In genomic region chr11:96860564-96860963, GRCm38 (mm10) we compare ENCODE assay signal across 8 mouse cellular contexts. TPM values are rescaled to one million over a fixed set of nuclear protein-coding genes. Genes with fewer than 3 reads are reported as not detected.
A peak's percentile ranks its signal among the peaks of the same experiment; 100 is the strongest.
DNase-seq lines count a peak whose midpoint lies in the region; ATAC-seq and TF ChIP-seq lines count a peak whose summit lies in the region.

No protein-coding gene starts in this region.

- no peak overlapping the region for H3K4me2 ChIP-seq in forebrain, embryonic 12.5 days
- H3K4me2 ChIP-seq in heart, postnatal 0 days (ENCODE audit: low read depth, low read length), result no peak overlapping the region
- no peak overlapping the region for H3K4me2 ChIP-seq in lung, embryonic 14.5 days

- peak; percentile 93 for TF ChIP-seq CTCF in heart, postnatal 0 days (IDR thresholded peaks at IDR 0.05; ENCODE audit: low read depth)
- peak; percentile 94 for TF ChIP-seq CTCF in layer of hippocampus, adult 2 months (conservative IDR thresholded peaks at IDR 0.05)
- peak; percentile 94 for TF ChIP-seq CTCF in lung, embryonic 14.5 days (IDR thresholded peaks at IDR 0.05; ENCODE audit: low read depth)

- DNase-seq in ES-E14 (ENCODE audit: low read depth, low spot score), result peak; percentile 73
- peak; percentile 70 for DNase-seq in c-Kit-positive CD71-negative TER-119-negative erythroid progenitor cells, embryonic 14.5 days (ENCODE audit: low read depth)
- peak; percentile 78 for DNase-seq in heart, postnatal 0 days (ENCODE audit: low spot score)
- peak; percentile 58 to 76 for DNase-seq in layer of hippocampus, adult 2 months (ENCODE audit: low spot score in 2 of 2)
- peak; percentile 94 for DNase-seq in lung, embryonic 14.5 days
- peak; percentile 63 for DNase-seq in ovary, adult 18-20 months (ENCODE audit: low spot score)
- DNase-seq in thymus, postnatal 10 days (ENCODE audit: low spot score in 2 of 2), result peak; percentile 18 to 68

- H3K4me3 ChIP-seq in ES-E14 (ENCODE audit: insufficient read depth in 1 of 2, low read depth in 1 of 2, low read length in 2 of 2, poor library complexity in 1 of 2, severe bottlenecking in 1 of 2), result no peak overlapping the region
- H3K4me3 ChIP-seq in forebrain, embryonic 12.5 days (replicated peaks), result no peak overlapping the region
- H3K4me3 ChIP-seq in heart, postnatal 0 days (ENCODE audit: low read depth, low read length), result no peak overlapping the region
- no peak overlapping the region for H3K4me3 ChIP-seq in layer of hippocampus, adult 2 months
- H3K4me3 ChIP-seq in lung, embryonic 14.5 days (ENCODE audit: low read depth, low read length), result no peak overlapping the region

- no peaks in the 10 kb centered on the region for H3K9me3 ChIP-seq in ES-E14 (ENCODE audit: control insufficient read depth, insufficient read depth, low read depth, low read length)
- H3K9me3 ChIP-seq in forebrain, embryonic 12.5 days, result no peaks in the 10 kb centered on the region
- H3K9me3 ChIP-seq in heart, postnatal 0 days (replicated peaks; ENCODE audit: control insufficient read depth, low read length), result no peaks in the 10 kb centered on the region
- H3K9me3 ChIP-seq in lung, embryonic 14.5 days (ENCODE audit: low read depth, low read length), result no peaks in the 10 kb centered on the region

- H3K36me3 ChIP-seq in ES-E14 (ENCODE audit: control insufficient read depth, insufficient read depth, low read length, poor library complexity, severe bottlenecking), result no peaks in the 10 kb centered on the region
- H3K36me3 ChIP-seq in forebrain, embryonic 12.5 days (replicated peaks), result no peaks in the 10 kb centered on the region
- 0 out of 2 replicates have a peak, but pooled peaks cover 5% of the 10 kb centered on the region for H3K36me3 ChIP-seq in heart, postnatal 0 days (replicated peaks; ENCODE audit: control insufficient read depth, insufficient read depth, low read length)
- peaks cover 15% of the 10 kb centered on the region; the same call in 1 of the 2 replicates for H3K36me3 ChIP-seq in lung, embryonic 14.5 days (ENCODE audit: insufficient read depth)

- no peak overlapping the region for H3K9ac ChIP-seq in ES-E14 (ENCODE audit: insufficient read depth, low read depth, low read length, poor library complexity, severe bottlenecking)
- 0 out of 2 replicates have a peak overlapping the region, but pooled peaks have one; percentile 1 for H3K9ac ChIP-seq in forebrain, embryonic 12.5 days
- no peak overlapping the region for H3K9ac ChIP-seq in heart, postnatal 0 days (replicated peaks; ENCODE audit: low read depth, low read length)
- no peak overlapping the region for H3K9ac ChIP-seq in lung, embryonic 14.5 days

- H3K27me3 ChIP-seq in forebrain, embryonic 12.5 days, result peaks cover 13% of the 10 kb centered on the region; the same call in 1 of the 2 replicates
- no peaks in the 10 kb centered on the region for H3K27me3 ChIP-seq in heart, postnatal 0 days (ENCODE audit: control insufficient read depth, insufficient read depth, low read length)
- H3K27me3 ChIP-seq in lung, embryonic 14.5 days (ENCODE audit: insufficient read depth, low read length), result no peaks in the 10 kb centered on the region; the same call in 1 of the 2 replicates

- WGBS in forebrain, embryonic 12.5 days, result 9% methylated on average over 8 of the region's 8 CpGs
- 10% methylated on average over 8 of the region's 8 CpGs for WGBS in heart, postnatal 0 days
- 13% methylated on average over 8 of the region's 8 CpGs for WGBS in lung, embryonic 14.5 days

- no peak for TF ChIP-seq EP300 in heart, postnatal 0 days (IDR thresholded peaks at IDR 0.05; ENCODE audit: low read depth)

- H3K4me1 ChIP-seq in ES-E14 (ENCODE audit: control insufficient read depth in 2 of 2, insufficient read depth in 2 of 2, low read length in 2 of 2, poor library complexity in 1 of 2), result peaks cover 0 to 10% of the 10 kb centered on the region in 2 experiments; a peak in 1 of 4 replicates
- H3K4me1 ChIP-seq in forebrain, embryonic 12.5 days, result peaks cover 38% of the 10 kb centered on the region
- no peaks in the 10 kb centered on the region for H3K4me1 ChIP-seq in heart, postnatal 0 days (ENCODE audit: control insufficient read depth, insufficient read depth)
- H3K4me1 ChIP-seq in lung, embryonic 14.5 days (ENCODE audit: insufficient read depth), result no peaks in the 10 kb centered on the region

- H3K27ac ChIP-seq in ES-E14 (ENCODE audit: insufficient read depth, low read depth, low read length, poor library complexity, severe bottlenecking), result no peak overlapping the region
- H3K27ac ChIP-seq in forebrain, embryonic 12.5 days, result no peak overlapping the region
- peak overlapping the region; percentile 74 for H3K27ac ChIP-seq in heart, postnatal 0 days (ENCODE audit: low read depth)
- peak overlapping the region; percentile 70 for H3K27ac ChIP-seq in layer of hippocampus, adult 2 months
- H3K27ac ChIP-seq in lung, embryonic 14.5 days (ENCODE audit: low read depth), result no peak overlapping the region; the same call in 1 of the 2 replicates

- in situ Hi-C loops in ES-E14 (cut with MboI; ENCODE audit: low sequenced_read_pairs in 2 of 2, unreplicated experiment in 2 of 2), result loop anchor here (25.0 kb wide), 2 partner anchors 298 to 573 kb away; partner anchors contain the start of genes Hoxb6 (in 1 of the 2), Hoxb7 (in 1 of the 2) and Hoxb8 (in 1 of the 2)

- ATAC-seq in forebrain, embryonic 12.5 days (ENCODE audit: low FRiP score), result peak; percentile 9; the same call in 1 of the 2 replicates
- peak; percentile 60 for ATAC-seq in heart, postnatal 0 days (ENCODE audit: insufficient read depth, low read depth)
- ATAC-seq in lung, embryonic 14.5 days (ENCODE audit: insufficient read depth), result peak; percentile 68; the same call in 1 of the 2 replicates

TF ChIP-seq in ES-E14, 5 proteins besides CTCF, POLR2A, EP300 and RAD21:
- TF ChIP-seq ZC3H11A (IDR thresholded peaks at IDR 0.05; ENCODE audit: borderline replicate concordance, low read depth, low read length), result peak; percentile 72; the same call in 1 of the 2 replicates
- TF ChIP-seq ZNF384 (IDR thresholded peaks at IDR 0.05; ENCODE audit: low read depth, low read length), result no peak
TF ChIP-seq in ES-E14: peak in this region for 1.

RNA-seq across cellular contexts. Expression of gene Copz2, which starts 10.9 kb away (rescaled TPM):
- 2.5 and 5.5 TPM in 2 replicates for total RNA-seq in ES-E14 (2012; rRNA removed)
- polyA plus RNA-seq in forebrain, embryonic 12.5 days (2016; fragmentation: Nextera tagmentation; extraction: Ambion mirVana), result 22.9 and 27.8 TPM in 2 replicates
- 45.8 and 54.7 TPM in 2 replicates for total RNA-seq in heart, postnatal 0 days (2014; rRNA removed; ENCODE audit: low replicate concordance)
- polyA plus RNA-seq in heart, postnatal 0 days (2015; fragmentation: Nextera tagmentation; extraction: Ambion mirVana), result 119 and 123 TPM in 2 replicates
- total RNA-seq in layer of hippocampus, adult 2 months (2021), result 1 to 10 TPM; 5.9 to 7.0 TPM
- polyA plus RNA-seq in lung, embryonic 14.5 days (2014; fragmentation: Nextera tagmentation; extraction: Ambion mirVana), result 144 and 151 TPM in 2 replicates

RNA-seq across cellular contexts. Expression of gene Nfe2l1, which starts 30.8 kb away (rescaled TPM):
- total RNA-seq in ES-E14 (2012; rRNA removed), result 166 and 208 TPM in 2 replicates
- 72.8 and 76.0 TPM in 2 replicates for polyA plus RNA-seq in forebrain, embryonic 12.5 days (2016; fragmentation: Nextera tagmentation; extraction: Ambion mirVana)
- 98.8 and 99.1 TPM in 2 replicates for total RNA-seq in heart, postnatal 0 days (2014; rRNA removed; ENCODE audit: low replicate concordance)
- polyA plus RNA-seq in heart, postnatal 0 days (2015; fragmentation: Nextera tagmentation; extraction: Ambion mirVana), result 81.2 and 83.5 TPM in 2 replicates
- total RNA-seq in layer of hippocampus, adult 2 months (2021), result 100 to 1,000 TPM; 221 to 229 TPM
- 34.6 and 39.5 TPM in 2 replicates for polyA plus RNA-seq in lung, embryonic 14.5 days (2014; fragmentation: Nextera tagmentation; extraction: Ambion mirVana)

RNA-seq across cellular contexts. Expression of gene Cdk5rap3, which starts 55.7 kb away (rescaled TPM):
- total RNA-seq in ES-E14 (2012; rRNA removed), result 87.5 and 134 TPM in 2 replicates
- 102 and 106 TPM in 2 replicates for polyA plus RNA-seq in forebrain, embryonic 12.5 days (2016; fragmentation: Nextera tagmentation; extraction: Ambion mirVana)
- 23.6 and 25.2 TPM in 2 replicates for total RNA-seq in heart, postnatal 0 days (2014; rRNA removed; ENCODE audit: low replicate concordance)
- 45.1 and 46.7 TPM in 2 replicates for polyA plus RNA-seq in heart, postnatal 0 days (2015; fragmentation: Nextera tagmentation; extraction: Ambion mirVana)
- total RNA-seq in layer of hippocampus, adult 2 months (2021), result 10 to 100 TPM; 34.5 to 41.6 TPM
- polyA plus RNA-seq in lung, embryonic 14.5 days (2014; fragmentation: Nextera tagmentation; extraction: Ambion mirVana), result 61.8 and 63.8 TPM in 2 replicates

Comparison
In these comparisons a context has a peak if more than half of its experiments do, and no peak if none do; other contexts are left out.
1. DNase-seq: peak in every context shown above with its lines; median percentile 94 in lung, embryonic 14.5 days; 78 in heart, postnatal 0 days; 73 in ES-E14; 70 in c-Kit-positive CD71-negative TER-119-negative erythroid progenitor cells, embryonic 14.5 days; 67 in layer of hippocampus, adult 2 months; 63 in ovary, adult 18-20 months; 43 in thymus, postnatal 10 days.
2. H3K27ac ChIP-seq: peak in heart, postnatal 0 days (single experiment) and layer of hippocampus, adult 2 months (single experiment); none in ES-E14 (single experiment), forebrain, embryonic 12.5 days (single experiment) and lung, embryonic 14.5 days (single experiment).
3. ATAC-seq: peak in every context shown above with its lines; median percentile 68 in lung, embryonic 14.5 days; 60 in heart, postnatal 0 days; 9 in forebrain, embryonic 12.5 days.
4. Peak in every context shown above with its lines, with median percentiles within 50 percentile points of each other: CTCF ChIP-seq.